Mouse (Mus musculus) lung, adult 2 months (tissue): ENCODE results near the gene Npr2.

Experiments used
- CTCF ChIP-seq: fragments of 200-500 bp; IDR thresholded peaks from 2 replicates; pipeline ENCODE4 v1.5.1; 2011; ENCODE audit warnings: mild to moderate bottlenecking, low read length, control low read depth; ENCODE audit not compliant: insufficient read depth
- POLR2A ChIP-seq: fragments of 200-500 bp; IDR thresholded peaks from 2 replicates; pipeline ENCODE4 v1.6.1; 2011; ENCODE audit warnings: low read depth, mild to moderate bottlenecking, control low read depth, low read length, borderline replicate concordance; ENCODE audit errors: extremely low read depth

DNA sequence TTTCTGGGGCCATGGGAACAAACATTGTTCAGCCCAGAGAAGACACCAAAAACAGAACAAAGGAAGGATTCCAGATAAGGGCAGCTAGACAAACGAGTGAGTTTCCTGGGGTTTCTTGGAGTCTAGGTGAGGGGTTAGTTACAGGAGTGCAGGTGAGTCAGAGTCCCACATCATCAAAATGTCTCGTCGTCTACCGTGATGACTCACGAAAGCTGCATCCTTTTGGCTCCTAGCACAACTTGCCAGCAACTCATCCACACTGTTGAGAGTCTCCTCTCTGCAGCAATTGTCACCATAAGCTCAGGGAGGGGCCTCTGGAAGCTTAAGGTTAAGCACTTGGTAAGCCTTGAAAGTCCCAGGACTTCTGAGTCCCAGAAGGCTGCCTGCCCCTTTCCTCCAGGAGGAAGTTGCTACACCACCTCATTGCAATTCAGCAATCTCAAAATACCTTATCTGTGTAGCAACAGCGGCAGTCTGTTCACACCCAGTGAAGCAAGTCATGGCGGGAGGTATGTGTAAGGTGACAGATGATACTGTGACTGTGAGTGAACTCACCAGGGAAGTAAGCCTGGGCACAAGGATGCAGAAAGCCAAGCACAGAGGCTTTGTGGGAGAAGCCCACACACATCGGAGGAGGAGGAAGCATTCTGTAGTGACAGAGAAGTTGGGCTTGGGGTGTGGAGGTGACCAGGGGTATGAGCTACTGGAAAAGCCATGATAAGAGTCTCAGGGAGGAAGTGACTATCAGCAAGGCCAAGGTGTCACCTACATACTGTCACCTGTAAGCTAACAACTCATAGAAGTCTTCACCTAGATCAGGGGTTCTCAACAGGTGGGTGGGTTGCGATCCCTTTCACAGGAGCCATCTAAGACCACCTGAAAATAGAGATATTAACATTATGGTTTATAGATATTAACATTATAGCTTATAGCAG is 26.7 kb upstream of the Npr2 start:
- TF ChIP-seq POLR2A (no peak), CTCF (no peak)
